Mouse (Mus musculus) erythroblast, embryonic 14.5 days (primary cell): ENCODE measurements around the gene Ankzf1.

Experiments used
- GATA1 ChIP-seq: IDR thresholded peaks from 2 replicates; pipeline ENCODE4 v1.6.1; 2012; ENCODE audit warnings: low read length, inconsistent platforms, mixed read lengths
- TAL1 ChIP-seq: IDR thresholded peaks from 3 replicates; pipeline ENCODE4 v1.6.1; 2012; ENCODE audit warnings: low read length, inconsistent platforms, mixed read lengths

DNA sequence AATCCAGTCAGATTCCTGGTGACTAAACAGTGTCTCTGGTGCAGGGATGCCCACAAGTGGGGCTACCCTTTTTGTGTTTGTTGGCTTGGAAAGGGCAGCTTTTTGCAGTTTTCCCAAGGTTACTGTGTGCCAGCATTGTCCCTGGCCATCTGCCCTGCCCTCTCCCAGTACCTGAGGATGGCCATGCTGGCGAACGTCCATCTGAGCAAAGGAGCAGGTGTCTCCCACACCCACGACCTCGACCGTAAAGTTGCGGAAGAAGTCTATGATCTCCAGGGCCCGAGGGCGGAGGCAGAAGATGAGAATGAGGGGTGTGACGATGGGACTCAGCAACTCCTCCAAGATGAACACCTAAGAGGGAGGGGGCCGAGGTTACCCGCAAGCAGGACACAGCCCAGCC lies 6.5 kb upstream of the Ankzf1 start:
- TF ChIP-seq GATA1 (no peak), TAL1 (no peak)
